Mouse (Mus musculus): Measurements from ENCODE around the gene Cdkn2d. TPM values are rescaled to one million over a fixed set of nuclear protein-coding genes. Genes with fewer than 3 reads are reported as not detected.
"Not testable (repeated sequence)": the region's sequence is repeated elsewhere in the genome, so short reads cannot be mapped to it uniquely, and the experiment has no call there.

Gene Cdkn2d
- polyA plus RNA-seq, 1 experiment from 2014 or later = 38.0 TPM

GRCm38 (mm10) chr9:21313394-21313793 lies 22.2 kb upstream of the Cdkn2d start:
- H3K9me3 ChIP-seq (replicated peaks) = no peaks in the 10 kb centered on the region
- peak; percentile 96 for DNase-seq (ENCODE audit: low spot score)
- no peaks in the 10 kb centered on the region for H3K36me3 ChIP-seq
- no peak overlapping the region for H3K4me3 ChIP-seq
- H3K4me1 ChIP-seq = peaks cover 11% of the 10 kb centered on the region; the same call in 1 of the 2 replicates
- 8% methylated on average over 11 of the region's 11 CpGs for WGBS
- no peak overlapping the region for H3K27ac ChIP-seq
- H3K27me3 ChIP-seq (ENCODE audit: low read depth, poor library complexity, severe bottlenecking) = peaks cover 37% of the 10 kb centered on the region

- Histone ChIP-seq H3K27me3 (ENCODE audit: low read depth, poor library complexity, severe bottlenecking) (peaks cover 37% of the 10 kb centered on the region), H3K4me1 (peaks cover 11% of the 10 kb centered on the region; the same call in 1 of the 2 replicates), H3K9me3 (replicated peaks) (no peaks in the 10 kb centered on the region), H3K36me3 (no peaks in the 10 kb centered on the region), H3K27ac (no peak within 1 kb of the TSS), H3K4me3 (peak within 1 kb of the TSS; percentile 25)
- 5% methylated on average over 35 of the region's 35 CpGs for WGBS
- no peak for DNase-seq (ENCODE audit: low spot score)
Observed at GRCm38 (mm10) chr9:21312134-21312533, 20.9 kb upstream of the Cdkn2d start, which contains the start of gene Ap1m2. TSS of gene Ap1m2 (minus strand) at chr9:21312337.

- Histone ChIP-seq H3K4me3 (peak overlapping the region; percentile 25), H3K27me3 (ENCODE audit: low read depth, poor library complexity, severe bottlenecking) (peaks cover 37% of the 10 kb centered on the region), H3K27ac (no peak overlapping the region), H3K36me3 (no peaks in the 10 kb centered on the region), H3K9me3 (replicated peaks) (no peaks in the 10 kb centered on the region), H3K4me1 (peaks cover 11% of the 10 kb centered on the region; the same call in 1 of the 2 replicates)
- no peak for DNase-seq (ENCODE audit: low spot score)
- WGBS = 27% methylated on average over 7 of the region's 7 CpGs
Observed at GRCm38 (mm10) chr9:21311695-21312094, 20.5 kb upstream of the Cdkn2d start.

- H3K36me3 ChIP-seq = no peaks in the 10 kb centered on the region
- no peak overlapping the region for H3K27ac ChIP-seq
- no peak overlapping the region for H3K4me3 ChIP-seq
- H3K27me3 ChIP-seq (ENCODE audit: low read depth, poor library complexity, severe bottlenecking) = peaks cover 37% of the 10 kb centered on the region
- no peaks in the 10 kb centered on the region for H3K9me3 ChIP-seq (replicated peaks)
- 72% methylated on average over 15 of the region's 15 CpGs for WGBS
- H3K4me1 ChIP-seq = peaks cover 11% of the 10 kb centered on the region; the same call in 1 of the 2 replicates
- no peak for DNase-seq (ENCODE audit: low spot score)
Observed at GRCm38 (mm10) chr9:21309150-21309741, 18.0 kb upstream of the Cdkn2d start.

GRCm38 (mm10) chr9:21305065-21305464 lies 13.9 kb upstream of the Cdkn2d start:
- no peaks in the 10 kb centered on the region for H3K36me3 ChIP-seq
- no peak for DNase-seq (ENCODE audit: low spot score)
- peaks cover 4% of the 10 kb centered on the region; the same call in 1 of the 2 replicates for H3K4me1 ChIP-seq
- no peak overlapping the region for H3K4me3 ChIP-seq
- 86% methylated on average over 7 of the region's 7 CpGs for WGBS
- no peak overlapping the region for H3K27ac ChIP-seq
- no peaks in the 10 kb centered on the region for H3K9me3 ChIP-seq (replicated peaks)
- H3K27me3 ChIP-seq (ENCODE audit: low read depth, poor library complexity, severe bottlenecking) = peaks cover 7% of the 10 kb centered on the region; the same call in 1 of the 2 replicates

- no peaks in the 10 kb centered on the region for H3K9me3 ChIP-seq (replicated peaks)
- H3K36me3 ChIP-seq = no peaks in the 10 kb centered on the region
- no peak overlapping the region for H3K4me3 ChIP-seq
- H3K4me1 ChIP-seq = no peaks in the 10 kb centered on the region
- 85% methylated on average over 10 of the region's 10 CpGs for WGBS
- H3K27ac ChIP-seq = no peak overlapping the region
- DNase-seq (ENCODE audit: low spot score) = no peak
- H3K27me3 ChIP-seq (ENCODE audit: low read depth, poor library complexity, severe bottlenecking) = no peaks in the 10 kb centered on the region
Observed at GRCm38 (mm10) chr9:21299014-21299413, 7.8 kb upstream of the Cdkn2d start.

- H3K27ac ChIP-seq = peak overlapping the region; percentile 19; the same call in 1 of the 2 replicates
- peaks cover 4% of the 10 kb centered on the region; the same call in 1 of the 2 replicates for H3K36me3 ChIP-seq
- H3K27me3 ChIP-seq (ENCODE audit: low read depth, poor library complexity, severe bottlenecking) = no peaks in the 10 kb centered on the region
- DNase-seq (ENCODE audit: low spot score) = no peak
- no peaks in the 10 kb centered on the region for H3K9me3 ChIP-seq (replicated peaks)
- H3K4me1 ChIP-seq = peaks cover 28% of the 10 kb centered on the region
- no peak overlapping the region for H3K4me3 ChIP-seq
- WGBS = 90% methylated on average over 3 of the region's 3 CpGs
Observed at GRCm38 (mm10) chr9:21292271-21292670, 1.1 kb upstream of the Cdkn2d start.

- not testable (repeated sequence) for H3K9me3 ChIP-seq (replicated peaks); H3K27me3 ChIP-seq (ENCODE audit: low read depth, poor library complexity, severe bottlenecking); H3K36me3 ChIP-seq; DNase-seq (ENCODE audit: low spot score)
- 20% methylated on average over 7 of the region's 7 CpGs for WGBS
- Histone ChIP-seq H3K4me1 (peaks cover 32% of the 10 kb centered on the region), H3K4me3 (peak overlapping the region; percentile 81), H3K27ac (peak overlapping the region; percentile 92)
Observed at GRCm38 (mm10) chr9:21291868-21292267, 661 bp upstream of the Cdkn2d start.

- Histone ChIP-seq H3K4me3 (peak overlapping the region; percentile 81), H3K27ac (peak overlapping the region; percentile 92), H3K9me3 (replicated peaks) (no peaks in the 10 kb centered on the region), H3K27me3 (ENCODE audit: low read depth, poor library complexity, severe bottlenecking) (no peaks in the 10 kb centered on the region), H3K36me3 (peaks cover 11% of the 10 kb centered on the region), H3K4me1 (peaks cover 39% of the 10 kb centered on the region)
- under 1% methylated on average over 20 of the region's 20 CpGs for WGBS
- no peak for DNase-seq (ENCODE audit: low spot score)
Observed at GRCm38 (mm10) chr9:21290589-21290988, 618 bp downstream of the Cdkn2d start.

GRCm38 (mm10) chr9:21289337-21289671 lies 1.9 kb downstream of the Cdkn2d start:
- H3K27ac ChIP-seq = no peak overlapping the region
- no peak for DNase-seq (ENCODE audit: low spot score)
- peaks cover 39% of the 10 kb centered on the region for H3K4me1 ChIP-seq
- no peaks in the 10 kb centered on the region for H3K9me3 ChIP-seq (replicated peaks)
- H3K4me3 ChIP-seq = no peak overlapping the region
- peaks cover 24% of the 10 kb centered on the region for H3K36me3 ChIP-seq
- WGBS = 88% methylated on average over 2 of the region's 2 CpGs
- no peaks in the 10 kb centered on the region for H3K27me3 ChIP-seq (ENCODE audit: low read depth, poor library complexity, severe bottlenecking)

GRCm38 (mm10) chr9:21288404-21289336 lies 2.5 kb downstream of the Cdkn2d start:
- Histone ChIP-seq H3K27ac (peak overlapping the region; percentile 84), H3K9me3 (replicated peaks) (no peaks in the 10 kb centered on the region), H3K4me3 (peak overlapping the region; percentile 86), H3K4me1 (peaks cover 39% of the 10 kb centered on the region), H3K36me3 (peaks cover 30% of the 10 kb centered on the region), H3K27me3 (ENCODE audit: low read depth, poor library complexity, severe bottlenecking) (no peaks in the 10 kb centered on the region)
- DNase-seq (ENCODE audit: low spot score) = no peak
- WGBS = 76% methylated on average over 13 of the region's 13 CpGs

GRCm38 (mm10) chr9:21287571-21288402 lies 3.4 kb downstream of the Cdkn2d start, which contains the start of gene Kri1:
TSS of gene Kri1 (minus strand) at chr9:21287969.
- peak; percentile 96 for DNase-seq (ENCODE audit: low spot score)
- Histone ChIP-seq H3K4me1 (peaks cover 39% of the 10 kb centered on the region), H3K9me3 (replicated peaks) (no peaks in the 10 kb centered on the region), H3K36me3 (peaks cover 37% of the 10 kb centered on the region), H3K4me3 (peak within 1 kb of the TSS; percentile 86), H3K27me3 (ENCODE audit: low read depth, poor library complexity, severe bottlenecking) (no peaks in the 10 kb centered on the region), H3K27ac (peak within 1 kb of the TSS; percentile 84)
- under 1% methylated on average over 59 of the region's 59 CpGs for WGBS
